Mouse (Mus musculus) erythroblast, adult 5-6 weeks (primary cell): ENCODE data around the gene Olfr714. TPM values are rescaled to one million over a fixed set of nuclear protein-coding genes. Genes with fewer than 3 reads are reported as not detected.
"Not testable (repeated sequence)": the region's sequence is repeated elsewhere in the genome, so short reads cannot be mapped to it uniquely, and the experiment has no call there.

Experiments used
- ATAC-seq: replicated peaks from 2 replicates; pipeline ENCODE4 v1.8.0; 2016; ENCODE audit warnings: moderate number of reproducible peaks, mild to moderate bottlenecking, moderate TSS enrichment, inconsistent platforms; ENCODE audit not compliant: poor library complexity, low FRiP score, severe bottlenecking
- total RNA-seq, 2 experiments: library from RNA; stranded (forward) in 1 of 2; stranded (reverse) in 1 of 2; fragments of 150-400 nt in 1 of 2; fragments of 200-764, 138-1000 nt in 1 of 2; gene quantifications; 2 replicates each; pipeline versions ENCODE4 v1.2.3 to v1.2.4; 2015 to 2017; ENCODE audit warnings: low replicate concordance in 2 of 2

Olfr714 gene
- total RNA-seq (2015; ENCODE audit: low replicate concordance) (not detected in 2 replicates), total RNA-seq (2017; ENCODE audit: low replicate concordance) (not detected in 2 replicates)

GRCm38 (mm10) chr7:107070681-107071080 is at the start of gene Olfr714:
Gene Olfr714 (plus strand): TSS chr7:107070981.
- ATAC-seq, result no peak

GRCm38 (mm10) chr7:107030874-107031273 is 39.9 kb upstream of the Olfr714 start, which contains the start of gene Olfr713:
Gene Olfr713 (plus strand): TSS chr7:107031174.
- no peak for ATAC-seq

- no peak for ATAC-seq
These were observed 30.7 kb upstream of the Olfr714 start for GRCm38 (mm10) chr7:107039934-107040563.

GRCm38 (mm10) chr7:107043136-107043535 is 27.6 kb upstream of the Olfr714 start:
- no peak for ATAC-seq

GRCm38 (mm10) chr7:107044407-107044806 is 26.4 kb upstream of the Olfr714 start:
- no peak for ATAC-seq

GRCm38 (mm10) chr7:107045833-107046232 is 24.9 kb upstream of the Olfr714 start:
- no peak for ATAC-seq

GRCm38 (mm10) chr7:107047578-107047977 is 23.2 kb upstream of the Olfr714 start:
- ATAC-seq, result no peak

- no peak for ATAC-seq
These were observed 22.1 kb downstream of the Olfr714 start, which contains the start of gene Olfr17 for GRCm38 (mm10) chr7:107092920-107093319. Gene Olfr17 (plus strand): TSS chr7:107093220.

GRCm38 (mm10) chr7:107110269-107110668 is 39.5 kb downstream of the Olfr714 start, which contains the start of gene Olfr715b:
Gene Olfr715b (minus strand): TSS chr7:107110369.
- ATAC-seq, result not testable (repeated sequence)

Other genes starting within 250 kb of the Olfr714 start
- not detected in 2 replicates for gene Olfr702, start 237.1 kb upstream of the Olfr714 start, total RNA-seq (2015; ENCODE audit: low replicate concordance)
- gene Olfr702, start 237.1 kb upstream of the Olfr714 start, total RNA-seq (2017; ENCODE audit: low replicate concordance), result not detected in 2 replicates
- gene Olfr703, start 227.6 kb upstream of the Olfr714 start, total RNA-seq (2015; ENCODE audit: low replicate concordance), result not detected in 2 replicates
- gene Olfr703, start 227.6 kb upstream of the Olfr714 start, total RNA-seq (2017; ENCODE audit: low replicate concordance), result not detected in 2 replicates
- not detected in 2 replicates for gene Olfr704, start 207.8 kb upstream of the Olfr714 start, total RNA-seq (2015; ENCODE audit: low replicate concordance)
- gene Olfr704, start 207.8 kb upstream of the Olfr714 start, total RNA-seq (2017; ENCODE audit: low replicate concordance), result not detected in 2 replicates
- gene Olfr705, start 194.1 kb upstream of the Olfr714 start, total RNA-seq (2015; ENCODE audit: low replicate concordance), result not detected in 2 replicates
- gene Olfr705, start 194.1 kb upstream of the Olfr714 start, total RNA-seq (2017; ENCODE audit: low replicate concordance), result not detected in 2 replicates
- gene Olfr706, start 182.8 kb upstream of the Olfr714 start, total RNA-seq (2015; ENCODE audit: low replicate concordance), result not detected in 2 replicates
- gene Olfr706, start 182.8 kb upstream of the Olfr714 start, total RNA-seq (2017; ENCODE audit: low replicate concordance), result 0.14 TPM in 1 of 2 replicates, not detected in the other
- not detected in 2 replicates for gene Olfr707, start 169.7 kb upstream of the Olfr714 start, total RNA-seq (2015; ENCODE audit: low replicate concordance)
- not detected in 2 replicates for gene Olfr707, start 169.7 kb upstream of the Olfr714 start, total RNA-seq (2017; ENCODE audit: low replicate concordance)
- not detected in 2 replicates for gene Olfr1532-ps1, start 163.0 kb upstream of the Olfr714 start, total RNA-seq (2015; ENCODE audit: low replicate concordance)
- not detected in 2 replicates for gene Olfr1532-ps1, start 163.0 kb upstream of the Olfr714 start, total RNA-seq (2017; ENCODE audit: low replicate concordance)
- not detected in 2 replicates for gene Olfr709-ps1, start 138.8 kb upstream of the Olfr714 start, total RNA-seq (2015; ENCODE audit: low replicate concordance)
- gene Olfr709-ps1, start 138.8 kb upstream of the Olfr714 start, total RNA-seq (2017; ENCODE audit: low replicate concordance), result not detected in 2 replicates
- not detected in 2 replicates for gene Olfr710, start 122.7 kb upstream of the Olfr714 start, total RNA-seq (2015; ENCODE audit: low replicate concordance)
- not detected in 2 replicates for gene Olfr710, start 122.7 kb upstream of the Olfr714 start, total RNA-seq (2017; ENCODE audit: low replicate concordance)
- gene Olfr6, start 107.0 kb upstream of the Olfr714 start, total RNA-seq (2015; ENCODE audit: low replicate concordance), result not detected in 2 replicates
- gene Olfr6, start 107.0 kb upstream of the Olfr714 start, total RNA-seq (2017; ENCODE audit: low replicate concordance), result not detected in 2 replicates
- not detected in 2 replicates for gene Olfr711, start 95.5 kb upstream of the Olfr714 start, total RNA-seq (2015; ENCODE audit: low replicate concordance)
- not detected in 2 replicates for gene Olfr711, start 95.5 kb upstream of the Olfr714 start, total RNA-seq (2017; ENCODE audit: low replicate concordance)
- not detected in 2 replicates for gene Olfr2, start 64.9 kb upstream of the Olfr714 start, total RNA-seq (2015; ENCODE audit: low replicate concordance)
- gene Olfr2, start 64.9 kb upstream of the Olfr714 start, total RNA-seq (2017; ENCODE audit: low replicate concordance), result not detected in 2 replicates
- gene Olfr713, start 39.8 kb upstream of the Olfr714 start, total RNA-seq (2015; ENCODE audit: low replicate concordance), result not detected in 2 replicates
- not detected in 2 replicates for gene Olfr713, start 39.8 kb upstream of the Olfr714 start, total RNA-seq (2017; ENCODE audit: low replicate concordance)
- gene Olfr17, start 22.2 kb downstream of the Olfr714 start, total RNA-seq (2015; ENCODE audit: low replicate concordance), result not detected in 2 replicates
- gene Olfr17, start 22.2 kb downstream of the Olfr714 start, total RNA-seq (2017; ENCODE audit: low replicate concordance), result 0.56 TPM in 1 of 2 replicates, not detected in the other
- gene Olfr715b, start 39.4 kb downstream of the Olfr714 start, total RNA-seq (2015; ENCODE audit: low replicate concordance), result not detected in 2 replicates
- gene Olfr715b, start 39.4 kb downstream of the Olfr714 start, total RNA-seq (2017; ENCODE audit: low replicate concordance), result not detected in 2 replicates
- gene Olfr715, start 60.1 kb downstream of the Olfr714 start, total RNA-seq (2015; ENCODE audit: low replicate concordance), result not detected in 2 replicates
- not detected in 2 replicates for gene Olfr715, start 60.1 kb downstream of the Olfr714 start, total RNA-seq (2017; ENCODE audit: low replicate concordance)
- gene Olfr716, start 67.3 kb downstream of the Olfr714 start, total RNA-seq (2015; ENCODE audit: low replicate concordance), result not detected in 2 replicates
- gene Olfr716, start 67.3 kb downstream of the Olfr714 start, total RNA-seq (2017; ENCODE audit: low replicate concordance), result not detected in 2 replicates
- gene Nlrp14, start 96.0 kb downstream of the Olfr714 start, total RNA-seq (2015; ENCODE audit: low replicate concordance), result not detected in 2 replicates
- not detected in 2 replicates for gene Nlrp14, start 96.0 kb downstream of the Olfr714 start, total RNA-seq (2017; ENCODE audit: low replicate concordance)
- not detected in 2 replicates for gene Rbmxl2, start 138.5 kb downstream of the Olfr714 start, total RNA-seq (2015; ENCODE audit: low replicate concordance)
- not detected in 2 replicates for gene Rbmxl2, start 138.5 kb downstream of the Olfr714 start, total RNA-seq (2017; ENCODE audit: low replicate concordance)